Mouse (Mus musculus) embryonic facial prominence, embryonic 15.5 days (tissue): ENCODE measurements around the gene Arhgap32. TPM values are rescaled to one million over a fixed set of nuclear protein-coding genes. Genes with fewer than 3 reads are reported as not detected.

Source experiments
- ATAC-seq: fragments of 200-750 bp; cut with Nextera tagmentation; 2 replicates; pipeline ENCODE4 v1.8.0; 2017; ENCODE audit warnings: low read depth, moderate TSS enrichment; ENCODE audit not compliant: insufficient number of reproducible peaks, low FRiP score, low TSS enrichment
- H3K27ac ChIP-seq: fragments of 300-500 bp; sonication (generic); replicated peaks from 2 replicates; pipeline ENCODE4 v1.5.1; 2015; ENCODE audit warnings: mild to moderate bottlenecking, inconsistent platforms
- H3K27me3 ChIP-seq: fragments of 300-500 bp; sonication (generic); 2 replicates; pipeline ENCODE4 v1.6.1; 2015; ENCODE audit warnings: inconsistent platforms
- H3K36me3 ChIP-seq: fragments of 300-500 bp; sonication (generic); 2 replicates; pipeline ENCODE4 v1.6.1; 2015; ENCODE audit warnings: mild to moderate bottlenecking, inconsistent platforms
- H3K4me1 ChIP-seq: fragments of 300-500 bp; sonication (generic); 2 replicates; pipeline ENCODE4 v1.6.1; 2015; ENCODE audit warnings: inconsistent platforms
- H3K4me2 ChIP-seq: fragments of 300-500 bp; sonication (generic); replicated peaks from 2 replicates; pipeline ENCODE4 v1.6.1; 2015; ENCODE audit warnings: mild to moderate bottlenecking, inconsistent platforms
- H3K4me3 ChIP-seq: fragments of 300-500 bp; sonication (generic); replicated peaks from 2 replicates; pipeline ENCODE4 v1.5.1; 2015; ENCODE audit warnings: mild to moderate bottlenecking, inconsistent platforms
- H3K9ac ChIP-seq: fragments of 300-500 bp; sonication (generic); 2 replicates; pipeline ENCODE4 v1.6.1; 2015; ENCODE audit warnings: inconsistent platforms
- H3K9me3 ChIP-seq: fragments of 300-500 bp; sonication (generic); replicated peaks from 2 replicates; pipeline ENCODE4 v1.6.1; 2016; ENCODE audit warnings: inconsistent platforms
- WGBS: fragments of 180-500 bp; shearing (Covaris S2); methylation state at CpG from one replicate; pipeline ENCODE4 v1.1.7; 2015; 5-methylcytosine and 5-hydroxymethylcytosine counted together
- polyA plus RNA-seq: library from polyadenylated mRNA; unstranded; fragments of >200 nt; fragmentation: Nextera tagmentation; extraction: Ambion mirVana; gene quantifications from 2 replicates; pipeline ENCODE4 v1.2.1, GENCODE M21; 2015

Gene Arhgap32
- polyA plus RNA-seq, 1 experiment from 2014 or later = 8.3 TPM

- Histone ChIP-seq H3K4me2 (no peak overlapping the region), H3K27ac (no peak overlapping the region), H3K9me3 (no peaks in the 10 kb centered on the region), H3K4me3 (no peak overlapping the region), H3K9ac (no peak overlapping the region), H3K4me1 (no peaks in the 10 kb centered on the region), H3K36me3 (0 out of 2 replicates have a peak, but pooled peaks cover 2% of the 10 kb centered on the region), H3K27me3 (no peaks in the 10 kb centered on the region)
- 78% methylated on average over 10 of the region's 10 CpGs for WGBS
- ATAC-seq = no peak
Measured at GRCm38 (mm10) chr9:32238899-32239298, 123.0 kb downstream of the Arhgap32 start.

- no peak overlapping the region for H3K4me2 ChIP-seq
- ATAC-seq = no peak
- no peaks in the 10 kb centered on the region for H3K27me3 ChIP-seq
- 0 out of 2 replicates have a peak, but pooled peaks cover 2% of the 10 kb centered on the region for H3K36me3 ChIP-seq
- H3K9ac ChIP-seq = no peak overlapping the region
- no peak overlapping the region for H3K27ac ChIP-seq
- H3K4me1 ChIP-seq = no peaks in the 10 kb centered on the region
- WGBS = 89% methylated on average over 10 of the region's 10 CpGs
- H3K4me3 ChIP-seq = no peak overlapping the region
- H3K9me3 ChIP-seq = no peaks in the 10 kb centered on the region
Measured at GRCm38 (mm10) chr9:32239427-32239826, 123.5 kb downstream of the Arhgap32 start.

GRCm38 (mm10) chr9:32240449-32240848 is 124.5 kb downstream of the Arhgap32 start:
- Histone ChIP-seq H3K36me3 (0 out of 2 replicates have a peak, but pooled peaks cover 2% of the 10 kb centered on the region), H3K27me3 (no peaks in the 10 kb centered on the region), H3K9ac (no peak overlapping the region), H3K4me2 (no peak overlapping the region), H3K9me3 (no peaks in the 10 kb centered on the region), H3K4me3 (no peak overlapping the region), H3K4me1 (no peaks in the 10 kb centered on the region), H3K27ac (no peak overlapping the region)
- WGBS = 92% methylated on average over 5 of the region's 5 CpGs
- ATAC-seq = no peak

- H3K4me3 ChIP-seq = no peak overlapping the region
- no peak overlapping the region for H3K27ac ChIP-seq
- ATAC-seq = no peak
- WGBS = 83% methylated on average over 9 of the region's 9 CpGs
- no peak overlapping the region for H3K9ac ChIP-seq
- no peaks in the 10 kb centered on the region for H3K27me3 ChIP-seq
- no peak overlapping the region for H3K4me2 ChIP-seq
- no peaks in the 10 kb centered on the region for H3K4me1 ChIP-seq
- 0 out of 2 replicates have a peak, but pooled peaks cover 2% of the 10 kb centered on the region for H3K36me3 ChIP-seq
- no peaks in the 10 kb centered on the region for H3K9me3 ChIP-seq
Measured at GRCm38 (mm10) chr9:32241637-32242199, 125.8 kb downstream of the Arhgap32 start.

GRCm38 (mm10) chr9:32242921-32243617 is 127.1 kb downstream of the Arhgap32 start:
- Histone ChIP-seq H3K4me3 (no peak overlapping the region), H3K27ac (no peak overlapping the region), H3K27me3 (no peaks in the 10 kb centered on the region), H3K9me3 (no peaks in the 10 kb centered on the region), H3K36me3 (peaks cover 10% of the 10 kb centered on the region; the same call in 1 of the 2 replicates), H3K4me2 (no peak overlapping the region), H3K4me1 (no peaks in the 10 kb centered on the region), H3K9ac (no peak overlapping the region)
- no peak for ATAC-seq
- 64% methylated on average over 2 of the region's 2 CpGs for whole genome bisulfite sequencing

- no peak overlapping the region for H3K4me3 ChIP-seq
- no peaks in the 10 kb centered on the region for H3K4me1 ChIP-seq
- H3K9ac ChIP-seq = no peak overlapping the region
- no peak for ATAC-seq
- 95% methylated on average over 3 of the region's 3 CpGs for WGBS
- H3K9me3 ChIP-seq = no peaks in the 10 kb centered on the region
- H3K36me3 ChIP-seq = peaks cover 15% of the 10 kb centered on the region; the same call in 1 of the 2 replicates
- no peaks in the 10 kb centered on the region for H3K27me3 ChIP-seq
- no peak overlapping the region for H3K27ac ChIP-seq
- no peak overlapping the region for H3K4me2 ChIP-seq
Measured at GRCm38 (mm10) chr9:32245237-32245636, 129.3 kb downstream of the Arhgap32 start.

- H3K4me2 ChIP-seq = no peak overlapping the region
- no peaks in the 10 kb centered on the region for H3K9me3 ChIP-seq
- peaks cover 20% of the 10 kb centered on the region for H3K36me3 ChIP-seq
- 53% methylated on average over 6 of the region's 6 CpGs for WGBS
- no peak overlapping the region for H3K9ac ChIP-seq
- no peak for ATAC-seq
- H3K27ac ChIP-seq = no peak overlapping the region
- no peak overlapping the region for H3K4me3 ChIP-seq
- no peaks in the 10 kb centered on the region for H3K27me3 ChIP-seq
- H3K4me1 ChIP-seq = no peaks in the 10 kb centered on the region
Measured at GRCm38 (mm10) chr9:32246123-32246716, 130.3 kb downstream of the Arhgap32 start.

- no peak overlapping the region for H3K4me2 ChIP-seq
- 91% methylated on average over 4 of the region's 4 CpGs for WGBS
- no peaks in the 10 kb centered on the region for H3K4me1 ChIP-seq
- H3K9ac ChIP-seq = no peak overlapping the region
- H3K4me3 ChIP-seq = no peak overlapping the region
- no peak for ATAC-seq
- H3K36me3 ChIP-seq = peaks cover 40% of the 10 kb centered on the region
- H3K9me3 ChIP-seq = no peaks in the 10 kb centered on the region
- H3K27me3 ChIP-seq = no peaks in the 10 kb centered on the region
- no peak overlapping the region for H3K27ac ChIP-seq
Measured at GRCm38 (mm10) chr9:32250486-32250885, 134.6 kb downstream of the Arhgap32 start.

GRCm38 (mm10) chr9:32253721-32254120 is 137.8 kb downstream of the Arhgap32 start:
- Histone ChIP-seq H3K9ac (no peak overlapping the region), H3K4me3 (no peak overlapping the region), H3K4me1 (no peaks in the 10 kb centered on the region), H3K27me3 (no peaks in the 10 kb centered on the region), H3K36me3 (peaks cover 63% of the 10 kb centered on the region), H3K4me2 (no peak overlapping the region), H3K9me3 (no peaks in the 10 kb centered on the region), H3K27ac (no peak overlapping the region)
- ATAC-seq = no peak
- WGBS = 93% methylated on average over 4 of the region's 4 CpGs

- H3K9me3 ChIP-seq = no peaks in the 10 kb centered on the region
- 82% methylated on average over 8 of the region's 8 CpGs for WGBS
- H3K36me3 ChIP-seq = peaks cover 70% of the 10 kb centered on the region
- no peak for ATAC-seq
- no peak overlapping the region for H3K27ac ChIP-seq
- no peak overlapping the region for H3K4me2 ChIP-seq
- H3K9ac ChIP-seq = no peak overlapping the region
- H3K4me3 ChIP-seq = no peak overlapping the region
- H3K27me3 ChIP-seq = no peaks in the 10 kb centered on the region
- no peaks in the 10 kb centered on the region for H3K4me1 ChIP-seq
Measured at GRCm38 (mm10) chr9:32257365-32257764, 141.4 kb downstream of the Arhgap32 start.

GRCm38 (mm10) chr9:32257882-32258281 is 141.9 kb downstream of the Arhgap32 start:
- Histone ChIP-seq H3K27me3 (no peaks in the 10 kb centered on the region), H3K4me1 (no peaks in the 10 kb centered on the region), H3K9ac (no peak overlapping the region), H3K27ac (no peak overlapping the region), H3K9me3 (no peaks in the 10 kb centered on the region), H3K4me2 (no peak overlapping the region), H3K4me3 (no peak overlapping the region), H3K36me3 (peaks cover 69% of the 10 kb centered on the region)
- ATAC-seq = no peak
- WGBS = 83% methylated on average over 2 of the region's 2 CpGs
